Mouse (Mus musculus) testis, adult 2 months (tissue): ENCODE results near the gene Psmc4. TPM values are rescaled to one million over a fixed set of nuclear protein-coding genes. Genes with fewer than 3 reads are reported as not detected.

Source experiments
- H3K27ac ChIP-seq: fragments of 200-500 bp; 2 replicates; pipeline ENCODE4 v1.5.1; 2012; ENCODE audit warnings: low read depth, low read length; ENCODE audit not compliant: control insufficient read depth, insufficient read depth
- H3K27me3 ChIP-seq: fragments of 200-500 bp; 2 replicates; pipeline ENCODE4 v1.6.1; 2012; ENCODE audit warnings: mild to moderate bottlenecking, low read length, moderate library complexity; ENCODE audit not compliant: control insufficient read depth, insufficient read depth
- H3K36me3 ChIP-seq: fragments of 200-500 bp; 2 replicates; pipeline ENCODE4 v1.6.1; 2012; ENCODE audit warnings: mild to moderate bottlenecking, low read length; ENCODE audit not compliant: control insufficient read depth, insufficient read depth
- H3K4me1 ChIP-seq: fragments of 200-500 bp; 2 replicates; pipeline ENCODE4 v1.6.1; 2012; ENCODE audit warnings: low read length; ENCODE audit not compliant: control insufficient read depth, insufficient read depth
- H3K4me3 ChIP-seq: fragments of 200-500 bp; 2 replicates; pipeline ENCODE4 v1.5.1; 2012; ENCODE audit warnings: low read depth, mild to moderate bottlenecking, low read length, moderate library complexity, mixed read lengths; ENCODE audit not compliant: control insufficient read depth
- CTCF ChIP-seq: fragments of 200-500 bp; IDR thresholded peaks from 2 replicates; pipeline ENCODE4 v1.5.1; 2012; ENCODE audit warnings: low read depth, mild to moderate bottlenecking, inconsistent platforms, low read length, moderate library complexity; ENCODE audit not compliant: control insufficient read depth, insufficient read depth, insufficient replicate concordance
- POLR2A ChIP-seq: fragments of 200-500 bp; IDR thresholded peaks from 2 replicates; pipeline ENCODE4 v1.6.1; 2012; ENCODE audit warnings: low read depth, mild to moderate bottlenecking, inconsistent platforms, low read length, moderate library complexity; ENCODE audit not compliant: control insufficient read depth
- polyA plus RNA-seq: library from polyadenylated mRNA; depleted of rRNA; stranded (reverse); fragments of >200 nt; gene quantifications from 2 replicates; pipeline ENCODE4 v1.2.3, GENCODE M21; 2012

Psmc4 gene
- polyA plus RNA-seq, 1 experiment: 55.5 TPM

DNA sequence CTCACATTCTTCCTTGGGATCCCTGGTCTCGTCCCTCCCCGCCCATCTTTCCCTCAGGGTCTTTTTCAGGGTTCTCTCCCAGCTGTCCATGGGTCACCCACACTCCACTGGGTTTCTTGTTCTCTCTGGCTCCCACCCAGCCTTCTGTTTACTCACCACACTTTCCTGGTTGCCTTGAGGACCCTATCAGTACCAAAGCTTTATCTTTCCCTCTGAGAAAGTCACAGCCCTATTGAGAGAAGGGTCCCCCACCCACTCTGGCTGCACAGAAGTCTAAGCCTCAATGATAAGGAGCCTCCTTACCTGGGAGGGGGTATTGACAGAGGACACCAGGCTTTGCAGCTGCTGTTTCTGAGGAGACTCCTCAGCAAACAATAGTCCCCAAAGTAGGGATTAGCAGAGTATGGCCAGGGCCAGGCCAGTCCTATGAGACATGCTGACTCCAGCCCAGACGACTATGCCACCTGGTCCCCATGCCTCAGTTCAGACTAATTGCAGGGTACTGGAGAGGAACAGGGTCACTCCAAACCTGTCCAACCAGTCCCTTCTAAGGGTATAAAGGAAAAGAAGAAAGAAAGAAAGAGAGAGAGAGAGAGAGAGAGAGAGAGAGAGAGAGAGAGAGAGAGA is 19.8 kb upstream of the Psmc4 start:
- H3K4me3 ChIP-seq: no peak overlapping the region
- H3K27me3 ChIP-seq: no peaks in the 10 kb centered on the region
- TF ChIP-seq CTCF (no peak), POLR2A (no peak)
- no peaks in the 10 kb centered on the region; the same call in 1 of the 2 replicates for H3K4me1 ChIP-seq
- no peaks in the 10 kb centered on the region for H3K36me3 ChIP-seq
- H3K27ac ChIP-seq: no peak overlapping the region

DNA sequence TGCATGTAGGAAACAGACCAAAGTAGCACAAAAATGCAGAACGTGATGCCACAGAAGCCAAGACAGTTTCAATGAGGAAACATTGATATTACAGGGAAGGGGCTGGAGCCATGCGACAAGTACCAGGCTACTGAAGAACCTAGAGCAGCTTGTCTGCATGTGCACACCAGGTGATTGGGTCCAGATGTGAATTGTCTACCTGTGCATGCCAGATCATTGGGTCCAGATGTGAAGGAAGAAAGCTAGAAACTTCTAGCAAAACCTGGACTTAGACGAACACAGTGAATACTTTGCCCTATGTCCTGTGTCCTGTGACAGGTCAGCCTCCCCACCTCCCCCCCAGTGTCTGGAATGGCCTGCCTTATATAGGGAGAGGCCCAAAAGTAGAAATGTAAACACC is 18.8 kb upstream of the Psmc4 start:
- no peak overlapping the region for H3K4me3 ChIP-seq
- H3K4me1 ChIP-seq: no peaks in the 10 kb centered on the region; the same call in 1 of the 2 replicates
- no peak overlapping the region for H3K27ac ChIP-seq
- TF ChIP-seq CTCF (no peak), POLR2A (no peak)
- H3K36me3 ChIP-seq: no peaks in the 10 kb centered on the region
- no peaks in the 10 kb centered on the region for H3K27me3 ChIP-seq

DNA sequence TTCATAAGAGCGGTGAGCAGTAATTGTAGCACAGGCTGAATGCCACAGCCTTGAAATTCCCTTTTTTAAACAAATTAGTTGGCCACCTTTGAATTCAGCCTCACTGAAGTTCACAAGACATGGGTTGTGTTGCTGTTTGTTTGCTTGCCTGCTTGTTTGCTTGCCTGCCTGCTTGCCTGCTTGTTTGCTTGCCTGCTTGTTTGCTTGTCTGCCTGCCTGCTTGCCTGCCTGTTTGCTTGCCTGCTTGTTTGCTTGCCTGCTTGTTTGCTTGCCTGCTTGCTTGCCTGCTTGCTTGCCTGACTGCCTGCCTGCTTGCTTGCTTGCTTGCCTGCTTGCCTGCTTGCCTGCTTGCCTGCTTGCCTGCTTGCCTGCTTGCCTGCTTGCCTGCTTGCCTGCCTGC is 10.1 kb upstream of the Psmc4 start:
- TF ChIP-seq POLR2A (no peak), CTCF (no peak)
- Histone ChIP-seq H3K27me3 (no peaks in the 10 kb centered on the region), H3K36me3 (no peaks in the 10 kb centered on the region), H3K4me3 (no peak overlapping the region), H3K4me1 (0 out of 2 replicates have a peak, but pooled peaks cover 2% of the 10 kb centered on the region), H3K27ac (no peak overlapping the region)

DNA sequence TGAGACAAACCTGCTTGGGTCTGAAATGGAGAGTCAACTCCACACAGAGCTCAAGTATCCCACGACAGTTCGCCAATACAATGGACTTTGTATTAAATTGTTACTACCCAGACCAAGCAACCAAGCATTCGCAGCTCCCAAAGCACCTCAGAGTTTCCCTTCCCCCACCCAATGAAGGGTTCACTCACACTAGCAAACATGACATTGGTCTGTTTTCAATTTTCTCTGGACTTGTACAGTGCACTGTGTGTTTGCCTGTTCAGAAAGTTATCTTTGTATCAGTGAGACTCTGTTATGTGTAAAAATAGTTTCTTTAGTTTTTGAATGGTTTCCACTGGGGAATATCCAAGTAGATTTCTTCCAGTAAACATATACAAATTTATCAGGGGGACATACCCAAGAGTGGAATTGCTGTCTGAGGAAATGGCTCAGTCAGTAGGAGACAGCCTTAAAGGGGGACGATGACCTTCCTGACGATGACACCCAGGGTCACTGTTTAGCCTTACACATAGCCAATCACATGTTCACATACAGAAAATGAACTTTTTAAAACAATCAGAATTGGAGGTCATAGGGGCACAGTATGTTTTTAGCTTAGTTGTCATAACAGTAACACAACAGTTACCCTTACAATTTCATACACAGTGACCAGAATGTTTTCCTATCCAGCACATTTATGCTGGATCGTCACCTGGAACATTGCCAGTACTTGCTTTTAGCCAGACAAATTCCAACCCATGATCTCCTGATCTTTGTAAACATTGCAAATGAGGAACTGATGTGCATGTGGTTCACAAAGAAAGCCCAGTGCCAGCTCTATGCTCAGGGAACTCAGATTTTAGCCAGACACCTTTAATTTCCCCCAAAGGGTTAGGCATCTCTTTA is 3.4 kb upstream of the Psmc4 start:
- Histone ChIP-seq H3K27ac (no peak overlapping the region), H3K4me1 (peaks cover 13% of the 10 kb centered on the region), H3K36me3 (peaks cover under 1% of the 10 kb centered on the region; the same call in 1 of the 2 replicates), H3K4me3 (peak overlapping the region; percentile 43), H3K27me3 (no peaks in the 10 kb centered on the region)
- no peak for TF ChIP-seq CTCF
- no peak for TF ChIP-seq POLR2A

DNA sequence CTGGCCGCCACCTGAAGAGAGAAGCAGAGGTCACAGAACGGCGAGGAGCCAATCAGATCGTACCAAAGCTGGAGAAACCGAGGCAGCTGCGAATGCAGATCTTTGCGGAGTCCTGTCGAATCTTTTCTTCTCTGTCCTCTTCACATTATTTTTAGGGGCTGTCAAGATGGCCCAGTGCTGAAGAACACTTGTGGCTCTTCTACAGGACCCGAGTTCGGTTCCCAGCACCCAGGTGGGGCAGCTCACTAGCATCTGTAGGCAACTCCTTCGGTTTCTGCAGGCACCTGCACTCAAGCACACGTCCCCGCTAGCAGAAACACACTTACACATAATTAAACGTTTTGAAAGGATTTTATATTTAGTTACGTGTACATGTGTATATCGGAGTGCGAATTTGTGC is 683 bp upstream of the Psmc4 start:
- H3K4me3 ChIP-seq: peak overlapping the region; percentile 93
- peaks cover 13% of the 10 kb centered on the region for H3K4me1 ChIP-seq
- peak overlapping the region; percentile 5; the same call in 1 of the 2 replicates for H3K27ac ChIP-seq
- no peak for TF ChIP-seq CTCF
- no peak for TF ChIP-seq POLR2A
- no peaks in the 10 kb centered on the region for H3K27me3 ChIP-seq
- H3K36me3 ChIP-seq: peaks cover 8% of the 10 kb centered on the region

DNA sequence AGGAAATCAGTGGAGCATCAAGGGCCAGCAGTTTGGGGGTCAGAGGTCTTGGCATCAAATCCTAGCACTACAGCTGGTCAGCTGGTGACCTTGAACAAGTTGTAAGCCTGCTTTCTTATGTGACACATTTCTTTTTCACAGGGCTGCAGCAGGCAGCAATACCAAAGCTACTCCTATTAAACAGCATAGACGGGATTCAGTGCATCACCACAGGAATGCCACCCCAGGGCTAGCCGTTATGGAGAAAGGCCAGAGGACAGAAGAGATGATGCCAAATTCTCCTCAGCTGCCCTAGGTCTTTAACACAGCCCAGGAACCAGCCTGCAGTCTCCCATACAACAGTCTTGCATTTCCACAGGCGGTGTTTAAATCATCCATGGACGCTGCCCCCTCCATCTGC is 5.4 kb downstream of the Psmc4 start:
- Histone ChIP-seq H3K36me3 (peaks cover 13% of the 10 kb centered on the region), H3K27me3 (no peaks in the 10 kb centered on the region), H3K4me1 (peaks cover 9% of the 10 kb centered on the region), H3K4me3 (no peak overlapping the region), H3K27ac (no peak overlapping the region)
- TF ChIP-seq CTCF: no peak
- no peak for TF ChIP-seq POLR2A

DNA sequence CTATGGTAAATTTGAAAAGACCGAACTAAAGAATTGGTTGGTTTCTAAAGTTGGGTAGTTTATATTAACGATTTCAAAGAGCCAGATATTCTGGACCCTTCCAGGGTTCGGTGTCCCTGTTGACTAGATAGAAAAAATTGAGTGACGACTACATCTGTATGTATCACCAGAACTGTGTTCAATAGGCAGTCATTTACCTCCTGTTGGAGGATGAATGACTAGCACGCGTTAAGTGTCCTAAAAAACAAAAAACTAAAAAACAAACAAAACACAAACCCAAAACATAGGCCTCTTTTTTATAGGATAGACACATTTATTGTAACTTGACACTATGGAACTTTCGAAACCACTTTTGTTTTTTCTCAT is 35.5 kb downstream of the Psmc4 start:
- H3K27me3 ChIP-seq: no peaks in the 10 kb centered on the region
- H3K4me1 ChIP-seq: peaks cover 8% of the 10 kb centered on the region
- H3K36me3 ChIP-seq: no peaks in the 10 kb centered on the region
- H3K27ac ChIP-seq: peak overlapping the region; percentile 85
- peak overlapping the region; percentile 94 for H3K4me3 ChIP-seq
- no peak for TF ChIP-seq POLR2A
- no peak for TF ChIP-seq CTCF
